Mouse (Mus musculus): ENCODE measurements around the gene Adam30. TPM values are rescaled to one million over a fixed set of nuclear protein-coding genes. Genes with fewer than 3 reads are reported as not detected.

Gene Adam30
- polyA plus RNA-seq, 1 experiment from 2014 or later, result not detected

- Histone ChIP-seq H3K36me3 (ENCODE audit: control insufficient read depth, insufficient read depth, low read length) (no peaks in the 10 kb centered on the region), H3K27ac (ENCODE audit: low read depth) (no peak overlapping the region), H3K27me3 (replicated peaks; ENCODE audit: control insufficient read depth, insufficient read depth, low read length) (no peaks in the 10 kb centered on the region), H3K4me3 (ENCODE audit: low read depth, low read length) (no peak overlapping the region), H3K9ac (ENCODE audit: low read length) (no peak overlapping the region), H3K9me3 (ENCODE audit: control insufficient read depth, low read length) (no peaks in the 10 kb centered on the region), H3K4me2 (ENCODE audit: low read length) (no peak overlapping the region), H3K4me1 (replicated peaks; ENCODE audit: control insufficient read depth, insufficient read depth, low read length) (no peaks in the 10 kb centered on the region)
- DNase-seq (ENCODE audit: low spot score) (no peak), ATAC-seq (replicated peaks; ENCODE audit: low FRiP score, low TSS enrichment, low read depth) (no peak)
- WGBS, result 59% methylated on average over 2 of the region's 2 CpGs
Observed at GRCm38 (mm10) chr3:98157585-98157984, 2.8 kb upstream of the Adam30 start.

DNA sequence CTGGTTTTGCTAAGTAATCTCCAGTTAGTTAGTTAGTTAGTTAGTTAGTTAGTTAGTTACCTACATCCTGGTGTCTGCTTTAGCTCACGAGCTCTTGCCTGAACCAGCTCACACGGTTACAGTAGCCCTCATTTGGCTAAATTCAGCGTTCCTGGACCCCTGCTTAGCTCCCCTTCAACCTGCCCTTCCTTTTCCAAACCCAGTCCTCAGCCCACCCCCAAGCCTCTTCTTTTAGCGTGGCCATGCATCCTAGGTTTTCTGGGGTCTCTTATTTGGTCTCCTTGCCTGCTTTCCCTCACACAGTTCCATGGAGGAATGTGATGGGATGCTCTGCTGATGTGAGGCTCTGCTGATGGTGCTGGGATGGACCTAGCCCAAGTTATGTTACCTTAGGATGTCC lies 1.8 kb upstream of the Adam30 start:
- no peaks in the 10 kb centered on the region for H3K9me3 ChIP-seq (ENCODE audit: control insufficient read depth, low read length)
- H3K27me3 ChIP-seq (replicated peaks; ENCODE audit: control insufficient read depth, insufficient read depth, low read length), result no peaks in the 10 kb centered on the region
- WGBS, result 75% methylated on average over 4 of the region's 4 CpGs
- ATAC-seq (replicated peaks; ENCODE audit: low FRiP score, low TSS enrichment, low read depth) (no peak), DNase-seq (ENCODE audit: low spot score) (no peak)
- no peak overlapping the region for H3K27ac ChIP-seq (ENCODE audit: low read depth)
- no peaks in the 10 kb centered on the region for H3K4me1 ChIP-seq (replicated peaks; ENCODE audit: control insufficient read depth, insufficient read depth, low read length)
- H3K4me3 ChIP-seq (ENCODE audit: low read depth, low read length), result no peak overlapping the region
- H3K36me3 ChIP-seq (ENCODE audit: control insufficient read depth, insufficient read depth, low read length), result no peaks in the 10 kb centered on the region
- no peak overlapping the region for H3K4me2 ChIP-seq (ENCODE audit: low read length)
- H3K9ac ChIP-seq (ENCODE audit: low read length), result no peak overlapping the region

DNA sequence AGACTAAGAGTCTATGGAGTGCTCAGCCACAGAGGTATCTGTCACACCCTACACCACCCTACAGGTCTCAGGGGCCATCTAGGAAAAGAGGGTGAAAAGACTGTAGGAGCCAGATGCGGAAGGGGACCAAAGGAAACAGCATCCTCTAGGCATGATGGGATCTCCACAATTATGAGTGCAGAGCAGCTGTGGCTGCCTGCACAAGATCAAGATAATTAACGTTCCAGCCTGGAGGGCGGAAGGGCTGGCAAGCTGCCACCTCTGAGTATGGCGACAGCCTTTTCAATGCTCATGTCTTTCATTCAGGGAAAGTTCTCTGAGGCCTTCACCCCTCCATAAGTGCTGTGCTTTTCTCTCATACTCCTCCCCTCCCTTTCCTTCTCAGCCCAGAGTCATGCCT lies 1.1 kb upstream of the Adam30 start:
- Histone ChIP-seq H3K36me3 (ENCODE audit: control insufficient read depth, insufficient read depth, low read length) (no peaks in the 10 kb centered on the region), H3K9me3 (ENCODE audit: control insufficient read depth, low read length) (no peaks in the 10 kb centered on the region), H3K4me1 (replicated peaks; ENCODE audit: control insufficient read depth, insufficient read depth, low read length) (no peaks in the 10 kb centered on the region), H3K27me3 (replicated peaks; ENCODE audit: control insufficient read depth, insufficient read depth, low read length) (no peaks in the 10 kb centered on the region), H3K27ac (ENCODE audit: low read depth) (no peak overlapping the region), H3K9ac (ENCODE audit: low read length) (no peak overlapping the region), H3K4me2 (ENCODE audit: low read length) (no peak overlapping the region), H3K4me3 (ENCODE audit: low read depth, low read length) (no peak overlapping the region)
- DNase-seq (ENCODE audit: low spot score), result no peak
- no peak for ATAC-seq (replicated peaks; ENCODE audit: low FRiP score, low TSS enrichment, low read depth)
- WGBS, result 29% methylated on average over 4 of the region's 4 CpGs

- Histone ChIP-seq H3K4me1 (replicated peaks; ENCODE audit: control insufficient read depth, insufficient read depth, low read length) (no peaks in the 10 kb centered on the region), H3K27ac (ENCODE audit: low read depth) (no peak overlapping the region), H3K4me3 (ENCODE audit: low read depth, low read length) (no peak overlapping the region), H3K9ac (ENCODE audit: low read length) (no peak overlapping the region), H3K36me3 (ENCODE audit: control insufficient read depth, insufficient read depth, low read length) (no peaks in the 10 kb centered on the region), H3K4me2 (ENCODE audit: low read length) (no peak overlapping the region), H3K9me3 (ENCODE audit: control insufficient read depth, low read length) (0 out of 2 replicates have a peak, but pooled peaks cover 5% of the 10 kb centered on the region), H3K27me3 (replicated peaks; ENCODE audit: control insufficient read depth, insufficient read depth, low read length) (no peaks in the 10 kb centered on the region)
- WGBS, result 82% methylated on average over 4 of the region's 4 CpGs
- ATAC-seq (replicated peaks; ENCODE audit: low FRiP score, low TSS enrichment, low read depth) (no peak), DNase-seq (ENCODE audit: low spot score) (no peak)
Observed at GRCm38 (mm10) chr3:98178340-98178739, 17.9 kb downstream of the Adam30 start.

- H3K4me3 ChIP-seq (ENCODE audit: low read depth, low read length), result no peak overlapping the region
- H3K9ac ChIP-seq (ENCODE audit: low read length), result no peak overlapping the region
- H3K4me2 ChIP-seq (ENCODE audit: low read length), result no peak overlapping the region
- no peak; the same call in 1 of the 2 replicates for ATAC-seq (replicated peaks; ENCODE audit: low FRiP score, low TSS enrichment, low read depth)
- WGBS, result 26% methylated on average over 7 of the region's 7 CpGs
- H3K9me3 ChIP-seq (ENCODE audit: control insufficient read depth, low read length), result 0 out of 2 replicates have a peak, but pooled peaks cover 5% of the 10 kb centered on the region
- H3K36me3 ChIP-seq (ENCODE audit: control insufficient read depth, insufficient read depth, low read length), result no peaks in the 10 kb centered on the region
- no peaks in the 10 kb centered on the region for H3K4me1 ChIP-seq (replicated peaks; ENCODE audit: control insufficient read depth, insufficient read depth, low read length)
- H3K27me3 ChIP-seq (replicated peaks; ENCODE audit: control insufficient read depth, insufficient read depth, low read length), result no peaks in the 10 kb centered on the region
- no peak overlapping the region for H3K27ac ChIP-seq (ENCODE audit: low read depth)
- peak; percentile 75 for DNase-seq (ENCODE audit: low spot score)
Observed at GRCm38 (mm10) chr3:98180805-98181204, 20.4 kb downstream of the Adam30 start.

DNA sequence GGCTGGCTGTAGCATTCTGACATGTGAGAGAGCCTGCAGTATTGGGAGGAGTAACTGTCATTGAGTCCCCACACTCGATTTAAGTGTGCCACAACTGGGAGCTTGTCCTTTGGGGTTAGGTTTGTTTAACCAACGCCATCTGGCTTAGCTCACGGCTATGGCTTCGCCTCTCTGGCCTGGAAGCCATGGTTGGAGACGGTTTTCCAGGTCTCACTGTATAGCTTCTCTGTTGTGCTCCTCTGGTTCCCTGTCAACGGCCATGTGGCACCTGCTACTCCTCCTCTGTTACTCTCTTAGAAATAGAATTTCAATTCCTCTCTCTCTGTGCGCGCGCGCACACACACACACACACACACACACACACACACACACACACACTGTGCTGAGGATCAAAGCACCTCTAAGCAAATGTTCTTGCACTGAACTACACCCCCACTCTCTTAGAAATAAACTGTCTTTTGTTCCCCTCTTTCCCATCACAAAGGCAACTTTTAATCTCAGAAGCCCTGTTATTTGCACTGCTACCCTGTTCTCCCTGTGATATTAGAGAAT lies 24.8 kb downstream of the Adam30 start:
- WGBS, result 43% methylated on average over 8 of the region's 10 CpGs

GRCm38 (mm10) chr3:98187777-98188176 lies 27.3 kb downstream of the Adam30 start:
- H3K27me3 ChIP-seq (replicated peaks; ENCODE audit: control insufficient read depth, insufficient read depth, low read length), result no peaks in the 10 kb centered on the region
- no peak overlapping the region for H3K4me3 ChIP-seq (ENCODE audit: low read depth, low read length)
- no peak overlapping the region for H3K9ac ChIP-seq (ENCODE audit: low read length)
- DNase-seq (ENCODE audit: low spot score) (no peak), ATAC-seq (replicated peaks; ENCODE audit: low FRiP score, low TSS enrichment, low read depth) (no peak; the same call in 1 of the 2 replicates)
- H3K27ac ChIP-seq (ENCODE audit: low read depth), result no peak overlapping the region
- no peaks in the 10 kb centered on the region for H3K4me1 ChIP-seq (replicated peaks; ENCODE audit: control insufficient read depth, insufficient read depth, low read length)
- H3K4me2 ChIP-seq (ENCODE audit: low read length), result no peak overlapping the region
- no peaks in the 10 kb centered on the region for H3K36me3 ChIP-seq (ENCODE audit: control insufficient read depth, insufficient read depth, low read length)
- H3K9me3 ChIP-seq (ENCODE audit: control insufficient read depth, low read length), result no peaks in the 10 kb centered on the region
- WGBS, result 75% methylated on average over 3 of the region's 3 CpGs

More for the DNA sequence above, 24.8 kb downstream of the Adam30 start:
- no peak overlapping the region for H3K27ac ChIP-seq (ENCODE audit: low read depth)
- DNase-seq (ENCODE audit: low spot score) (no peak), ATAC-seq (replicated peaks; ENCODE audit: low FRiP score, low TSS enrichment, low read depth) (no peak)
- no peaks in the 10 kb centered on the region for H3K4me1 ChIP-seq (replicated peaks; ENCODE audit: control insufficient read depth, insufficient read depth, low read length)
- H3K27me3 ChIP-seq (replicated peaks; ENCODE audit: control insufficient read depth, insufficient read depth, low read length), result no peaks in the 10 kb centered on the region
- no peak overlapping the region for H3K4me2 ChIP-seq (ENCODE audit: low read length)
- no peaks in the 10 kb centered on the region for H3K36me3 ChIP-seq (ENCODE audit: control insufficient read depth, insufficient read depth, low read length)
- H3K9me3 ChIP-seq (ENCODE audit: control insufficient read depth, low read length), result no peaks in the 10 kb centered on the region
- H3K9ac ChIP-seq (ENCODE audit: low read length), result no peak overlapping the region
- H3K4me3 ChIP-seq (ENCODE audit: low read depth, low read length), result no peak overlapping the region

DNA sequence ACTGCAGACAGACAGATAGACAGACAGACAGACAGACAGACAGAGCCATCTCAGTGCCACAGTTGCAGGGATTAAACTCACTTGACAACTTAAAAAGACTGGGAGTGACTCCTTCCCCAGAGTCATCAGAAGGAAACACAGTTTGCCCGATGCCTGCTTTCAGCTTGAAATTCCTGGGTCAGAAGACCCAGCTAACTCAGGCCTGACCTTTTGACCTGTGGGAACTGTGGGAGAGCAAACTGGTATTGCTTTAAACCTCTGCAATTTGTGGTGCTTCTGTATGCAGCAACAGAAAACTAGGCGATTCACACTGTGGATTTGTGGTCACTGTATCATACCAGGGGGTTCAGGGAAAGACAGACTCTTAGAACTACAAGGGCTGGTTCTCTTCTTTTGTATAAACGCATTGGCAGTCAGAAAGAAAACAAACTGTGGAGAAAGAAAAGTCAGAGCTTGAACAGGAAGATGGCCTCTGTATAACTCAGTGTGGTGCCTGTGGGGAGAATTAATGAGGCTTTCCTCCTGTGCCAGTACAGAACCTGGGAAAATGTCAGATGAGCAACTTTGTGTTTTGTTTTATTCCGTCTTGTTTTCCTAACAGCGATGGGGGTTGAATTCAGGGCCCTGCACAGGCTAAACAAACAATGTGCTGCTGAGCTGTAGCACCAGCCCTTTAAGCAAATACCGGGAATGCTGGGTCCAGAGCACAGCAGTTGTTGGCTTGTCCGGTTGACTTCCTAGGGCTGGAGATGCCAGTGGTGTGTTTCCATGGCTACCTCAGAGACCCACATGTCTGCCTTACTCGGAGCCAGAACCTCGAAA lies 37.5 kb downstream of the Adam30 start:
- Histone ChIP-seq H3K4me3 (ENCODE audit: low read depth, low read length) (no peak overlapping the region), H3K36me3 (ENCODE audit: control insufficient read depth, insufficient read depth, low read length) (no peaks in the 10 kb centered on the region), H3K4me2 (ENCODE audit: low read length) (no peak overlapping the region), H3K27ac (ENCODE audit: low read depth) (no peak overlapping the region; the same call in 1 of the 2 replicates), H3K9me3 (ENCODE audit: control insufficient read depth, low read length) (no peaks in the 10 kb centered on the region), H3K27me3 (replicated peaks; ENCODE audit: control insufficient read depth, insufficient read depth, low read length) (no peaks in the 10 kb centered on the region), H3K4me1 (replicated peaks; ENCODE audit: control insufficient read depth, insufficient read depth, low read length) (peaks cover 10% of the 10 kb centered on the region), H3K9ac (ENCODE audit: low read length) (no peak overlapping the region)
- WGBS, result 15% methylated on average over 9 of the region's 9 CpGs
- ATAC-seq (replicated peaks; ENCODE audit: low FRiP score, low TSS enrichment, low read depth), result no peak
- DNase-seq (ENCODE audit: low spot score), result no peak

DNA sequence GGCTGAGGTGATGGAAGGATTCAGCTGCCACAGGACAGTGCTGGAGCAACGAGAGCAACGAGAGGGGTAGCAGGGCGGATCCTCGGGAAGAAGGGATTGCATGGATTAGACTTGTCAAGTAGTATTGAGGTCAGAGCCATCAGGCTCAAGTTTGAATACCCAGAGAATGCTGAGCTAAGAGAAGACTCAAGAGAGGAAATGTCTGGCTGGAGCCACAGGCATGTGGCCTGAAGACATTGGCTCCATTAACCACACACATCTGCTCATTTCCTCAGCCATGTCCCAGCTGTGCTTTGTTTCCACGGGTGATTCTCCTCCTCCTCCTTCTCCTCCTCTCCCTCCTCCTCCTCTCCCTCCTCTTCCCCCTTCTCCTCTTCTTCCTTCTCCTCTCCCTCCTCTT lies 39.3 kb downstream of the Adam30 start:
- ATAC-seq (replicated peaks; ENCODE audit: low FRiP score, low TSS enrichment, low read depth), result no peak
- no peaks in the 10 kb centered on the region for H3K27me3 ChIP-seq (replicated peaks; ENCODE audit: control insufficient read depth, insufficient read depth, low read length)
- H3K9ac ChIP-seq (ENCODE audit: low read length), result no peak overlapping the region

More for the DNA sequence above, 39.3 kb downstream of the Adam30 start:
- H3K36me3 ChIP-seq (ENCODE audit: control insufficient read depth, insufficient read depth, low read length), result no peaks in the 10 kb centered on the region
- no peak overlapping the region for H3K27ac ChIP-seq (ENCODE audit: low read depth)
- 68% methylated on average over 5 of the region's 5 CpGs for WGBS
- DNase-seq (ENCODE audit: low spot score), result no peak
- no peaks in the 10 kb centered on the region for H3K9me3 ChIP-seq (ENCODE audit: control insufficient read depth, low read length)
- H3K4me3 ChIP-seq (ENCODE audit: low read depth, low read length), result no peak overlapping the region
- H3K4me2 ChIP-seq (ENCODE audit: low read length), result no peak overlapping the region
- peaks cover 10% of the 10 kb centered on the region for H3K4me1 ChIP-seq (replicated peaks; ENCODE audit: control insufficient read depth, insufficient read depth, low read length)
